Mouse (Mus musculus) ES-Bruce4 (cell line): ENCODE results near the gene Tmprss15. TPM values are rescaled to one million over a fixed set of nuclear protein-coding genes. Genes with fewer than 3 reads are reported as not detected.

Source experiments
- H3K27ac ChIP-seq: 2 replicates; pipeline ENCODE4 v1.5.1; 2012; ENCODE audit warnings: low read length, inconsistent platforms; ENCODE audit not compliant: insufficient read depth
- H3K27me3 ChIP-seq: 2 replicates; pipeline ENCODE4 v1.6.1; 2012; ENCODE audit warnings: mild to moderate bottlenecking, low read length, inconsistent platforms; ENCODE audit not compliant: control insufficient read depth, poor library complexity, insufficient read depth, severe bottlenecking
- H3K36me3 ChIP-seq: 2 replicates; pipeline ENCODE4 v1.6.1; 2012; ENCODE audit warnings: inconsistent platforms, mild to moderate bottlenecking, low read length, moderate library complexity; ENCODE audit not compliant: control insufficient read depth, poor library complexity, insufficient read depth, severe bottlenecking
- H3K4me1 ChIP-seq: one replicate; pipeline ENCODE4 v1.8.1; 2011; ENCODE audit warnings: low read length; ENCODE audit not compliant: control insufficient read depth, insufficient read depth
- H3K4me3 ChIP-seq: 2 replicates; pipeline ENCODE4 v1.5.1; 2011; ENCODE audit warnings: low read depth, mild to moderate bottlenecking, low read length
- H3K9ac ChIP-seq: 2 replicates; pipeline ENCODE4 v1.6.1; 2012; ENCODE audit warnings: low read depth, mild to moderate bottlenecking, inconsistent platforms; ENCODE audit not compliant: poor library complexity, severe bottlenecking
- H3K9me3 ChIP-seq: replicated peaks from 2 replicates; pipeline ENCODE4 v1.6.1; 2012; ENCODE audit warnings: mild to moderate bottlenecking, low read length, inconsistent platforms; ENCODE audit not compliant: control insufficient read depth, poor library complexity, insufficient read depth, severe bottlenecking
- CTCF ChIP-seq: IDR thresholded peaks from one replicate; pipeline ENCODE4 v1.8.1; 2011; ENCODE audit warnings: low read depth, low read length
- EP300 ChIP-seq: IDR thresholded peaks from 2 replicates; pipeline ENCODE4 v1.6.1; 2011; ENCODE audit warnings: low read depth, low read length; ENCODE audit not compliant: insufficient read depth
- POLR2A ChIP-seq: IDR thresholded peaks from one replicate; pipeline ENCODE4 v1.8.1; 2011; ENCODE audit warnings: low read length; ENCODE audit not compliant: insufficient read depth
- polyA plus RNA-seq: library from polyadenylated mRNA; stranded (reverse); fragments of >200 nt; gene quantifications from 2 replicates; pipeline ENCODE4 v1.2.4, GENCODE M21; 2011; ENCODE audit warnings: low read depth; ENCODE audit not compliant: missing spikeins, insufficient read depth, insufficient read length

Tmprss15 gene
- polyA plus RNA-seq, 1 experiment = not detected

DNA sequence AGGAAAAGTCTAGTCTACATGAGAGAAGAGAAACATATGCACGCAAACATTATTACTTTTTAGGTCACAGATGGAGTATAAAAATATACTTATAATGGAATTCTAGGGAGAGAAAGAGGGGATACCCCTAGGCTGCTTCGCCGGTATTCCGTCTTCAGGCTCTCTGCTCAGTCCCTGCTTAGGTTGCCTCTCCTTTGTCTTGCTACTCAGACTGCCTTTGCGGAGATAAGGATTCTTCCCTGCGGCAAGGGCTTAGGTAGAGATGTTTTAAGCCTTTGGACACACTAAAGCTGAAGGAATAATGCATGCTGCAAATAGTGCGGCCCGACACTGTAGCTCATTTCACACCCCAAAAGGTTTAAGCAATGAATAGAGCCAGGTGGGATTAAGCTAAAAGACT, 114.5 kb downstream of the Tmprss15 start:
- Histone ChIP-seq H3K9me3 (no peaks in the 10 kb centered on the region), H3K9ac (no peak overlapping the region), H3K36me3 (no peaks in the 10 kb centered on the region), H3K27me3 (no peaks in the 10 kb centered on the region), H3K27ac (no peak overlapping the region), H3K4me3 (no peak overlapping the region), H3K4me1 (no peaks in the 10 kb centered on the region)
- no peak for TF ChIP-seq POLR2A
- TF ChIP-seq EP300 = no peak
- TF ChIP-seq CTCF = no peak

DNA sequence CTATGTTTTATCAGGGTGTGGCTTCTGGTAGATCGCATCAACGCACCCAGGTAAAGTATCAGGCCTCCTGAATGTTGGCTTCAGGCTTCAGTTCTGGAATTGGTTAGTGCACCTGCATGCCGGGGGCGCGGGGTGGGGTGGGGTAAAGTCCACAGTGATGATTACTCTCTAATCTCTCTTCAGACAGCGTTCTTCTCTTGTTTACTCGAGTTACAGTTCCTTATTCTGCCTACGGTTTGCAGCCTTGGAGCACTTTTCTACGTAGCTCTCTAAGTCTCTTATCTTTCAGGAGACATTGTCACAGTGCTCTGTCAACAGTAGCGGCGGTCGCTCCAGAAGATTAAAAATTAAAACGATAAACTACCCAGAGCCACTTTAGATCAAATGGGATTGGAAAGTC, 116.8 kb downstream of the Tmprss15 start:
- no peak overlapping the region for H3K9ac ChIP-seq
- no peak overlapping the region for H3K27ac ChIP-seq
- H3K9me3 ChIP-seq = no peaks in the 10 kb centered on the region
- H3K27me3 ChIP-seq = no peaks in the 10 kb centered on the region
- TF ChIP-seq CTCF = no peak
- TF ChIP-seq EP300 = no peak
- no peak for TF ChIP-seq POLR2A
- H3K4me3 ChIP-seq = no peak overlapping the region
- H3K36me3 ChIP-seq = no peaks in the 10 kb centered on the region
- H3K4me1 ChIP-seq = no peaks in the 10 kb centered on the region

DNA sequence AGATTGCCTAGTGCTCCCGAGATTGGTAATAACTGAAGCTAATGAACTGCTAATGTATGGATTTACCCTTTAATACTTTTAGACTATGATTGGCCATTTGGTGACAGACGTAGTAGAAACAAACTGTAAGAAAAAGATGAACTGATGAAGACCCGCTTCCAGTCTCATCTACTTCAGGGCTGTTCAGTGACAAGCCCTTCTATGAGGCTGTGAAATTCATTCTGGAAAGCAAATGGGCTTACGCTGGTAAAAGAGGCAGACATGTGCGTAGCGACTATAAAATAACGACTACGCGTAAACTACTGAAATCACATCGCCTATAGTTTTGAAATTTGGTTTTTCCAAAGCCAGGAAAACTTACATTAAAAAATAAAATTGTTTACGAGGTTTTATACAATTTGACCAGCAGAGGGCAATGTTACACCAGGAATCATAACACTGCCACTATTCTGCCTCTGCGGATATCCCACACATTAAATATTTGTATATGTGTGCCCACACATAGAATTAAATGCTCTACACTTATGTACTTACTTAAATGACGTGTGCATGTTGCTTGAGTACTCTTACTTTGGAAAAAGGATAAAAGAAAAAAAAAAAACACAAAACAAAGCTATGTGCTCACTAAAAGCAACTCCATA, 121.7 kb downstream of the Tmprss15 start:
- Histone ChIP-seq H3K27ac (no peak overlapping the region), H3K4me1 (no peaks in the 10 kb centered on the region), H3K36me3 (no peaks in the 10 kb centered on the region), H3K4me3 (no peak overlapping the region), H3K9me3 (no peaks in the 10 kb centered on the region), H3K27me3 (no peaks in the 10 kb centered on the region), H3K9ac (no peak overlapping the region)
- TF ChIP-seq POLR2A = no peak
- TF ChIP-seq EP300 = no peak
- no peak for TF ChIP-seq CTCF

DNA sequence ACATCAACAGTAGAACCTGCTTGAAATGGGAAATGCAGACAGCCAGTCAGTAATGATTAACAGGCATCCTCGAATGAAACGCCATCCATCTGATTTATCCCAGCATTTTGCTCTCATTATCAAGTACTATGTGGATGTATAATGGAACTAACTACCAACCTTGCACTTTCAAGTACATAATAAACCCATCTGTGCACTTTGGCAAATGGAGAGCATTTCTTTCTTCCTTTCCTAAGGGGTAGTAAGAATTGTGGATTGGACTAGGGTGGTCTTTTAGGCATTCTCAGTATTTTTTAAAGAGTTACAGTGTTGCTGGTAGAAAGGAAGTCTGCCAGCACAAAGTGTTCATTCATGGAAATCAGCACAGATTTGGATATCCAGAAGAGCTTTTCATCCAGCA, 133.5 kb downstream of the Tmprss15 start:
- Histone ChIP-seq H3K9ac (no peak overlapping the region), H3K36me3 (no peaks in the 10 kb centered on the region), H3K4me1 (no peaks in the 10 kb centered on the region), H3K27ac (no peak overlapping the region), H3K27me3 (no peaks in the 10 kb centered on the region), H3K9me3 (no peaks in the 10 kb centered on the region), H3K4me3 (no peak overlapping the region)
- TF ChIP-seq POLR2A (no peak), CTCF (no peak), EP300 (no peak)

DNA sequence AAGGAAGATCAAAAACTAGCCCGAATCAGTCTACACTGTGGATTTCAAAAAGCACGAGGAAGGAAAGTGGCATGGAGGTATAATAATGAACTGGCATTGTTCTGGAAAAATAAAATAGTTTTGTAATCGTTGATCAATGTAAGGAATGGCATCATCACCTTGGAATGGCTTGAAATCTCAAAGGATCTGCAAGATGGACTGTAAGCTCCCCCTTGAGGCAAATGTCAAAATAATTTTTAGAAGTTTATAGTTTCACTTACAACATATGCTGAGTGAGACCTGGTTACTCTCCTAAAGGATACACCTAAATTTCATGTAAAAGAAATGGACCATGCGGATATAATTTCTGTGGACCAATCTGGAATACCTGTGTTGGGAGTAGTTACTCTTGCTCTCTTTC, 140.5 kb downstream of the Tmprss15 start:
- Histone ChIP-seq H3K9me3 (no peaks in the 10 kb centered on the region), H3K4me3 (no peak overlapping the region), H3K9ac (no peak overlapping the region), H3K27me3 (no peaks in the 10 kb centered on the region), H3K36me3 (no peaks in the 10 kb centered on the region), H3K27ac (no peak overlapping the region), H3K4me1 (no peaks in the 10 kb centered on the region)
- TF ChIP-seq EP300 (no peak), POLR2A (no peak), CTCF (no peak)

DNA sequence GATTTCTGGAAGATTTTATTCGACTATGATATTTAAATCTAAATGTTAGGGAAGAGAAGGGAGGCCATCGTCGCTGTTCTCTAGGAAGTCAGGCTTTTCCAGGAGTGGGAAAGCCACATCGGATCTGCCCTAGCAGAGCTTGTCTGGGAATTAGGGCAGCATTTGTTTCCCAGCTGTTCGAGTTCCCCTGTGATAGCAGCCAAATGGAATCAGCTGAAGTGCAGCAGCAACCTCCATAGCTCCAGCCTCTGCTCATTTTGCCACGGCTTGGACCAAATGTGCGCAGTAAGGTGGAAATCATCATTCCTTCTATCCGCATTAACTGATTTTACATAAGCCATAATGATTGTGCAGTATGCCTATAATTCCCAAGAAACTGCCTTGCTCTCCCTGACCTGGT, 153.1 kb downstream of the Tmprss15 start:
- H3K9ac ChIP-seq = no peak overlapping the region
- no peak overlapping the region for H3K27ac ChIP-seq
- no peaks in the 10 kb centered on the region for H3K27me3 ChIP-seq
- H3K36me3 ChIP-seq = no peaks in the 10 kb centered on the region
- no peaks in the 10 kb centered on the region for H3K9me3 ChIP-seq
- TF ChIP-seq POLR2A (no peak), EP300 (no peak), CTCF (no peak)
- no peaks in the 10 kb centered on the region for H3K4me1 ChIP-seq
- H3K4me3 ChIP-seq = no peak overlapping the region
